Mouse (Mus musculus) midbrain, postnatal 0 days (tissue): ENCODE data around the gene Muc13. TPM values are rescaled to one million over a fixed set of nuclear protein-coding genes. Genes with fewer than 3 reads are reported as not detected.

Experiments
- ATAC-seq: fragments of 200-750 bp; cut with Nextera tagmentation; 2 replicates; pipeline ENCODE4 v1.8.0; 2017; ENCODE audit warnings: moderate number of reproducible peaks, mild to moderate bottlenecking, moderate TSS enrichment, moderate library complexity; ENCODE audit not compliant: low FRiP score
- DNase-seq: peaks from one replicate; pipeline ENCODE4 v3.0.0-alpha.2; 2015; ENCODE audit warnings: low spot score
- H3K27ac ChIP-seq: fragments of 300-500 bp; sonication (generic); 2 replicates; pipeline ENCODE4 v1.5.1; 2014; ENCODE audit warnings: low read depth, mild to moderate bottlenecking, low read length, mixed read lengths
- H3K27me3 ChIP-seq: fragments of 300-500 bp; sonication (generic); 2 replicates; pipeline ENCODE4 v1.6.1; 2014; ENCODE audit warnings: low read length, control low read depth, mixed read lengths; ENCODE audit not compliant: insufficient read depth
- H3K36me3 ChIP-seq: fragments of 300-500 bp; sonication (generic); 2 replicates; pipeline ENCODE4 v1.6.1; 2014; ENCODE audit warnings: low read length, control low read depth, mixed read lengths; ENCODE audit not compliant: insufficient read depth
- H3K4me1 ChIP-seq: fragments of 300-500 bp; sonication (generic); 2 replicates; pipeline ENCODE4 v1.6.1; 2014; ENCODE audit warnings: mild to moderate bottlenecking, control low read depth, antibody characterized with exemption, low read length, mixed read lengths; ENCODE audit not compliant: insufficient read depth
- H3K4me2 ChIP-seq: fragments of 300-500 bp; sonication (generic); 2 replicates; pipeline ENCODE4 v1.6.1; 2014; ENCODE audit warnings: low read depth, mild to moderate bottlenecking, low read length, mixed read lengths; ENCODE audit not compliant: poor library complexity, severe bottlenecking
- H3K4me3 ChIP-seq: fragments of 300-500 bp; sonication (generic); 2 replicates; pipeline ENCODE4 v1.5.1; 2014; ENCODE audit warnings: low read depth, mild to moderate bottlenecking, low read length, moderate library complexity
- H3K9ac ChIP-seq: fragments of 300-500 bp; sonication (generic); replicated peaks from 2 replicates; pipeline ENCODE4 v1.6.1; 2014; ENCODE audit warnings: mild to moderate bottlenecking, low read length, moderate library complexity, mixed read lengths; ENCODE audit not compliant: poor library complexity, severe bottlenecking
- H3K9me3 ChIP-seq: fragments of 300-500 bp; sonication (generic); 2 replicates; pipeline ENCODE4 v1.6.1; 2016; ENCODE audit warnings: low read length, control low read depth
- CTCF ChIP-seq: IDR thresholded peaks from 2 replicates; pipeline ENCODE4 v1.5.1; 2016; ENCODE audit warnings: antibody characterized with exemption, mild to moderate bottlenecking
- WGBS: fragments of 180-500 bp; shearing (Covaris S2); extraction: QIAGEN DNeasy Blood & Tissue Kit; methylation state at CpG from one replicate; pipeline ENCODE4 v1.1.7; 2014; 5-methylcytosine and 5-hydroxymethylcytosine counted together
- polyA plus RNA-seq: library from polyadenylated mRNA; unstranded; fragments of >200 nt; fragmentation: Nextera tagmentation; extraction: Ambion mirVana; gene quantifications from 2 replicates; pipeline ENCODE4 v1.2.1, GENCODE M21; 2015
- total RNA-seq: library from RNA; depleted of rRNA; stranded (reverse); fragments of >200 nt; gene quantifications from 2 replicates; pipeline ENCODE4 v1.2.3, GENCODE M21; 2014

Muc13 gene
- total and polyA plus RNA-seq, 2 experiments from 2014 or later: 0.05 TPM; not detected in 1

- Histone ChIP-seq H3K4me2 (no peak overlapping the region), H3K4me3 (no peak overlapping the region), H3K9ac (no peak overlapping the region), H3K36me3 (no peaks in the 10 kb centered on the region), H3K27ac (no peak overlapping the region), H3K27me3 (no peaks in the 10 kb centered on the region), H3K4me1 (no peaks in the 10 kb centered on the region), H3K9me3 (no peaks in the 10 kb centered on the region)
- 95% methylated on average over 2 of the region's 2 CpGs for WGBS
- no peak for TF ChIP-seq CTCF
- DNase-seq (no peak), ATAC-seq (no peak)
Observed at GRCm38 (mm10) chr16:33747994-33748393, 45.8 kb upstream of the Muc13 start.

- H3K36me3 ChIP-seq: no peaks in the 10 kb centered on the region
- H3K4me1 ChIP-seq: no peaks in the 10 kb centered on the region
- H3K9ac ChIP-seq: no peak overlapping the region
- H3K4me2 ChIP-seq: no peak overlapping the region
- no peak overlapping the region for H3K4me3 ChIP-seq
- ATAC-seq: no peak
- no peak overlapping the region for H3K27ac ChIP-seq
- no peaks in the 10 kb centered on the region for H3K27me3 ChIP-seq
- TF ChIP-seq CTCF: no peak
- no peaks in the 10 kb centered on the region for H3K9me3 ChIP-seq
- WGBS: 47% methylated on average over 13 of the region's 13 CpGs
- no peak for DNase-seq
Observed at GRCm38 (mm10) chr16:33751152-33751551, 42.7 kb upstream of the Muc13 start.

GRCm38 (mm10) chr16:33751590-33751989 is 42.2 kb upstream of the Muc13 start:
- no peak overlapping the region for H3K4me3 ChIP-seq
- no peak for TF ChIP-seq CTCF
- no peak overlapping the region for H3K27ac ChIP-seq
- no peaks in the 10 kb centered on the region for H3K27me3 ChIP-seq
- H3K9ac ChIP-seq: no peak overlapping the region
- WGBS: 68% methylated on average over 12 of the region's 12 CpGs
- H3K9me3 ChIP-seq: no peaks in the 10 kb centered on the region
- no peak for ATAC-seq
- DNase-seq: no peak
- no peaks in the 10 kb centered on the region for H3K36me3 ChIP-seq
- H3K4me1 ChIP-seq: no peaks in the 10 kb centered on the region
- no peak overlapping the region for H3K4me2 ChIP-seq

GRCm38 (mm10) chr16:33752904-33753578 is 40.8 kb upstream of the Muc13 start:
- no peak overlapping the region for H3K4me3 ChIP-seq
- 82% methylated on average over 8 of the region's 8 CpGs for WGBS
- no peak for ATAC-seq

GRCm38 (mm10) chr16:33755293-33755692 is 38.5 kb upstream of the Muc13 start:
- no peak overlapping the region for H3K4me3 ChIP-seq
- WGBS: 54% methylated on average over 8 of the region's 8 CpGs
- H3K36me3 ChIP-seq: no peaks in the 10 kb centered on the region
- no peaks in the 10 kb centered on the region for H3K4me1 ChIP-seq
- no peak for TF ChIP-seq CTCF
- DNase-seq (no peak), ATAC-seq (no peak)
- no peak overlapping the region for H3K4me2 ChIP-seq
- no peaks in the 10 kb centered on the region for H3K9me3 ChIP-seq
- H3K27me3 ChIP-seq: no peaks in the 10 kb centered on the region
- no peak overlapping the region for H3K9ac ChIP-seq
- no peak overlapping the region for H3K27ac ChIP-seq

More at GRCm38 (mm10) chr16:33752904-33753578, 40.8 kb upstream of the Muc13 start:
- Histone ChIP-seq H3K9ac (no peak overlapping the region), H3K36me3 (no peaks in the 10 kb centered on the region), H3K4me2 (no peak overlapping the region), H3K27me3 (no peaks in the 10 kb centered on the region), H3K9me3 (no peaks in the 10 kb centered on the region), H3K27ac (no peak overlapping the region), H3K4me1 (no peaks in the 10 kb centered on the region)
- DNase-seq: no peak
- no peak for TF ChIP-seq CTCF

- no peaks in the 10 kb centered on the region for H3K4me1 ChIP-seq
- no peak for TF ChIP-seq CTCF
- no peak for ATAC-seq
- H3K27me3 ChIP-seq: no peaks in the 10 kb centered on the region
- H3K36me3 ChIP-seq: no peaks in the 10 kb centered on the region
- H3K27ac ChIP-seq: no peak overlapping the region
- no peak for DNase-seq
- no peak overlapping the region for H3K9ac ChIP-seq
- no peaks in the 10 kb centered on the region for H3K9me3 ChIP-seq
- no peak overlapping the region for H3K4me2 ChIP-seq
- 54% methylated on average over 16 of the region's 16 CpGs for WGBS
- no peak overlapping the region for H3K4me3 ChIP-seq
Observed at GRCm38 (mm10) chr16:33755961-33756360, 37.9 kb upstream of the Muc13 start.
